ENCODE assay signal across 22 mouse cellular contexts in the genomic region with DNA sequence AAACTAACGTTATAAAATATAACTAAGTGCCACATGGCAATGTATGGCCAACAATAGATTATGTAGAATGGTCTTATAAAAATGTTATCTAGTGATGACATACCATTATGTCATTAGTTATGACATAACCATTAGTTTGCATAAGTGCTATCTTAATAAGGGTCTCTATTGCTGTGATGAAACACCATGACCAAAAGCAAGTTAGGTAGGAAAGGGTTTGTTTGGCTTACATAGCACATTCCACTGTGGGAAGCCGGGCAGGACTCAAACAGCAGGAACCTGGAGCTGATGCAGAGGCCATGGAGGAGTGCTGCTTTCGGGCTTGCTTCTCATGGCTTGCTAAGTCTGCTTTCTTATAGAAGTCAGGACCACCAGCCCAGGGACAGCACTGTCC. TPM values are rescaled to one million over a fixed set of nuclear protein-coding genes. Genes with fewer than 3 reads are reported as not detected.
DNase-seq lines count a peak whose midpoint lies in the region; ATAC-seq and TF ChIP-seq lines count a peak whose summit lies in the region.
"Had no signal": no experiment of that assay in that cellular context is flagged by ENCODE, and none has a peak within 500 bp of the region (broad histone marks: within the 10 kb centered on the region; RNA-seq: fewer than 3 reads in every experiment).

No protein-coding gene starts in this region.

- H3K9me3 ChIP-seq in kidney, postnatal 0 days (replicated peaks; ENCODE audit: low read length), result no peaks in the 10 kb centered on the region
- H3K9me3 ChIP-seq in liver, embryonic 16.5 days (replicated peaks; ENCODE audit: control insufficient read depth, low read length), result no peaks in the 10 kb centered on the region
- H3K9me3 ChIP-seq: embryonic facial prominence, embryonic 12.5 days; forebrain, embryonic 15.5 days; G1E; heart, embryonic 10.5 days; hindbrain, embryonic 13.5 days had no signal

- no peak for TF ChIP-seq POLR2A in cerebellum, adult 2 months (IDR thresholded peaks at IDR 0.05; ENCODE audit: borderline replicate concordance, insufficient read depth, low read length)

- no peaks in the 10 kb centered on the region for H3K27me3 ChIP-seq in cerebellum, adult 2 months (ENCODE audit: control insufficient read depth, insufficient read depth, low read length)
- no peaks in the 10 kb centered on the region for H3K27me3 ChIP-seq in kidney, postnatal 0 days (ENCODE audit: insufficient read depth, low read length)
- no peaks in the 10 kb centered on the region for H3K27me3 ChIP-seq in liver, embryonic 16.5 days (ENCODE audit: control insufficient read depth, insufficient read depth, low read depth, low read length)
- H3K27me3 ChIP-seq: embryonic facial prominence, embryonic 12.5 days; forebrain, embryonic 15.5 days; hindbrain, embryonic 13.5 days had no signal

- DNase-seq in cerebellum, adult 2 months, result no peak
- DNase-seq in cerebellum, adult 9-11 months, result no peak
- DNase-seq in kidney, postnatal 0 days (ENCODE audit: low spot score), result no peak
- DNase-seq in kidney, adult 11 months, result no peak
- no peak for DNase-seq in liver
- no peak for DNase-seq in spleen, postnatal 4 days (ENCODE audit: low spot score in 2 of 2)
- DNase-seq: adrenal gland, adult 8-10 months; adrenal gland, postnatal 36 days; B cell, adult 2 months; cerebellum, adult 8-10 months; cerebellum, postnatal 25 days; gastrocnemius, postnatal 10 days; heart, adult 18-20 months; heart, postnatal 10 days; heart, postnatal 4 days had no signal

- TF ChIP-seq CTCF in cerebellum, adult 2 months (IDR thresholded peaks at IDR 0.05; ENCODE audit: borderline replicate concordance, insufficient read depth, low read depth, low read length), result no peak
- TF ChIP-seq CTCF in kidney, postnatal 0 days (IDR thresholded peaks at IDR 0.05; ENCODE audit: low read depth), result no peak

- H3K27ac ChIP-seq in cerebellum, adult 2 months (ENCODE audit: insufficient read depth, low read length), result peak overlapping the region; percentile 58; the same call in 1 of the 2 replicates
- 0 out of 2 replicates have a peak overlapping the region, but pooled peaks have one; percentile 8 for H3K27ac ChIP-seq in kidney, postnatal 0 days
- H3K27ac ChIP-seq in liver, embryonic 16.5 days (ENCODE audit: low read length), result peak overlapping the region; percentile 41
- H3K27ac ChIP-seq: embryonic facial prominence, embryonic 12.5 days; forebrain, embryonic 15.5 days; heart, embryonic 10.5 days; hindbrain, embryonic 13.5 days had no signal

- ATAC-seq in kidney, postnatal 0 days (replicated peaks; ENCODE audit: low FRiP score, low read depth), result no peak
- 0 out of 2 replicates have a peak, but pooled peaks have one; percentile 35 for ATAC-seq in liver, embryonic 16.5 days (ENCODE audit: low read depth)
- ATAC-seq: CD4-positive, CD25-positive, alpha-beta regulatory T cell, adult 4 months; forebrain, embryonic 15.5 days had no signal

- H3K4me3 ChIP-seq in cerebellum, adult 2 months (replicated peaks; ENCODE audit: insufficient read depth, low read depth, low read length), result no peak overlapping the region
- H3K4me3 ChIP-seq in kidney, postnatal 0 days (replicated peaks; ENCODE audit: low read depth, low read length), result no peak overlapping the region
- H3K4me3 ChIP-seq in liver, embryonic 16.5 days (ENCODE audit: low read depth, low read length), result no peak overlapping the region
- H3K4me3 ChIP-seq: embryonic facial prominence, embryonic 12.5 days; forebrain, embryonic 15.5 days; heart, embryonic 10.5 days; hindbrain, embryonic 13.5 days had no signal

- no peaks in the 10 kb centered on the region for H3K36me3 ChIP-seq in kidney, postnatal 0 days (ENCODE audit: insufficient read depth, low read length)
- H3K36me3 ChIP-seq in liver, embryonic 16.5 days (ENCODE audit: control insufficient read depth, insufficient read depth), result no peaks in the 10 kb centered on the region
- H3K36me3 ChIP-seq: embryonic facial prominence, embryonic 12.5 days; forebrain, embryonic 15.5 days; heart, embryonic 10.5 days; hindbrain, embryonic 13.5 days had no signal

- no peak overlapping the region for H3K4me2 ChIP-seq in kidney, postnatal 0 days (ENCODE audit: low read length)
- H3K4me2 ChIP-seq in liver, embryonic 16.5 days (ENCODE audit: low read depth, low read length), result no peak overlapping the region
- H3K4me2 ChIP-seq: embryonic facial prominence, embryonic 12.5 days; forebrain, embryonic 15.5 days; hindbrain, embryonic 13.5 days had no signal

- H3K9ac ChIP-seq in kidney, postnatal 0 days (ENCODE audit: low read depth, low read length), result no peak overlapping the region
- H3K9ac ChIP-seq in liver, embryonic 16.5 days (ENCODE audit: low read depth, low read length), result no peak overlapping the region
- H3K9ac ChIP-seq: embryonic facial prominence, embryonic 12.5 days; forebrain, embryonic 15.5 days; hindbrain, embryonic 13.5 days had no signal

- H3K4me1 ChIP-seq in cerebellum, adult 2 months (ENCODE audit: control insufficient read depth, insufficient read depth, low read length), result peaks cover 48% of the 10 kb centered on the region
- no peaks in the 10 kb centered on the region for H3K4me1 ChIP-seq in kidney, postnatal 0 days (replicated peaks; ENCODE audit: insufficient read depth, low read length)
- H3K4me1 ChIP-seq in liver, embryonic 16.5 days (ENCODE audit: control insufficient read depth, low read depth, low read length), result no peaks in the 10 kb centered on the region
- H3K4me1 ChIP-seq: hindbrain, embryonic 13.5 days had no signal

- 43% methylated on average over 3 of the region's 3 CpGs for WGBS in cerebellum, adult 2 months
- 75% methylated on average over 3 of the region's 3 CpGs for WGBS in kidney, postnatal 0 days
- 48% methylated on average over 3 of the region's 3 CpGs for WGBS in liver, embryonic 16.5 days (ENCODE audit: insufficient replicate concordance)

RNA-seq across cellular contexts. Expression of gene Cnnm1, which starts 24.1 kb away (rescaled TPM):
- polyA plus RNA-seq in cerebellum, adult 2 months (2012; rRNA removed), result 80.2 and 86.8 TPM in 2 replicates
- polyA plus RNA-seq in kidney, postnatal 0 days (2015; fragmentation: Nextera tagmentation; extraction: Ambion mirVana), result 0.62 and 1.2 TPM in 2 replicates
- 0.12 and 0.29 TPM in 2 replicates for polyA plus RNA-seq in liver, embryonic 16.5 days (2015; fragmentation: Nextera tagmentation; extraction: Ambion mirVana)
- polyA plus RNA-seq: CD4-positive, CD25-positive, alpha-beta regulatory T cell, adult 4 months had no signal

Comparison
In these comparisons a context has a peak if more than half of its experiments do, and no peak if none do; other contexts are left out.
1. H3K27ac ChIP-seq: peak in every context shown above with its lines; median percentile 58 in cerebellum, adult 2 months; 41 in liver, embryonic 16.5 days; 8 in kidney, postnatal 0 days.
2. RNA of gene Cnnm1, which starts 24.1 kb away (polyA plus RNA-seq): 80.2 to 86.8 TPM in cerebellum, adult 2 months; 0.62 to 1.2 TPM in kidney, postnatal 0 days and 0.12 to 0.29 TPM in liver, embryonic 16.5 days; every median in the first group is over 10 times any median in the second.